Mouse (Mus musculus): ENCODE measurements around the gene Tns1. TPM values are rescaled to one million over a fixed set of nuclear protein-coding genes. Genes with fewer than 3 reads are reported as not detected.

Tns1 gene
- total RNA-seq, 2 experiments from 2014 or later, result 294 to 305 TPM

DNA sequence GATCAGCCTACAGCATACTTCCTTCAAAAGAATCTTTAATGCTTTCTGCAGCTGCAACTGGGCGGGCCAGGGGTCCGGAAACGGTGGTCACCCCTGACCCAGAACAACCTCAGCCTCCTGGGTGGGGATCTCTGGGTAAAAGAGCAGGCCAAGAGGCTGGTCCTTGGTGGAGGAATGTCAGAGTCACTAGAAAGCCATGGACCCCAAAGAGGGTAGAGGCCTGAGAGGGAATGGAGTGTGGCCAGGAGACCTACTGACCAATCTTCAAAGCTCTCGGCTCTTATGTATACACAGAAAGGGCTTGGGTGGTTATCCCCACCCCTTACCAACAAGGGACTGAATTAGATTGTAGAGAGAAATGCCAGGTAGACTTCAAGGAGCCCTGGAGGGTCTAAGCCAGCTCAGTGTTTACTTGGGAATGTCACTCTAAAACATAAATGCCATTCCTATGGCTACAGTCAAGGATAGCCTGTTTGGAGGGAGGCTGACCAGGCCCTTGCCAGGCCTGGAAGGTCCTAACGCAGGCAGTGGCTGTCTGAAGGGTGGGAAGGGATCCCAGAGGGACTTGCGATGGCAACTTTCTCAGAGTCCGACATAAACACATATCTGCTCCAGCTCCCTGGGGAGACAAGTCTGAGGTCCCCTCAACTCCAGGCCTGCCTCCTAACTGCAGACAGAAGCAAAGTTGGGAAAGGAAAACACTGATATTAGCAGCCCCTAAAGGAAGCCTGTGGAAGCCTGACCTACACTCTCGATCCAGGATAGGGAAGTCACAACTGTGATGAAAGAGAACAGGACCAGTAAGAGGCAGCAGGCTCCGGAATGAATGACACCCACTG is 92.3 kb downstream of the Tns1 start:
- peak; percentile 70 for DNase-seq

DNA sequence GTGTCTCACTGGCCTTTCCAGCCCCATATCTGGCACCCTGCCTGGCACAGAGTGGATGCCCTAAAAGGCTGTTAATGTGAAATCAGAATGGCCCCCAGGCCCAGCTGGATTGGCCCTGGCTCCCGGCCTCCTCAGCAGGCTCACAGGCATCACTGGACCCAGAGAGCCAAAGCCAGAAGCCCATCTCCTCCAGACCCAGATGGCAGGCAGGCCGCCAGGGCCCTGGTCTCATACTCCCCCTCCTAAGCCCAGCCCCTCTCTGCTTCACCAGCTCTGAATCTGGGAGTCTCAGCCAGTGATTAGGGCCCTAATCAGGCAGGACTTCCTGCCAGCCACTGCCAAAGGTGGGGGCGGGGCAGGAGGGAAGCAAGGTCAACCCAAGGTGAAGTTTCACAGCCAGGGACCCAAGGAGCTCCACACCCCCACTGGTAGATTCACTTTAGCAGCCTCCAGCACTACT is 93.3 kb downstream of the Tns1 start:
- peak; percentile 74 for DNase-seq
- TF ChIP-seq CTCF (IDR thresholded peaks at IDR 0.05), result no peak

More for the DNA sequence above, 92.3 kb downstream of the Tns1 start:
- H3K4me3 ChIP-seq, result peak overlapping the region; percentile 81
- intact Hi-C loops (cut with DNase I), result no loop called here
- TF ChIP-seq CTCF (IDR thresholded peaks at IDR 0.05), result no peak
- peak overlapping the region; percentile 86 for H3K27ac ChIP-seq

DNA sequence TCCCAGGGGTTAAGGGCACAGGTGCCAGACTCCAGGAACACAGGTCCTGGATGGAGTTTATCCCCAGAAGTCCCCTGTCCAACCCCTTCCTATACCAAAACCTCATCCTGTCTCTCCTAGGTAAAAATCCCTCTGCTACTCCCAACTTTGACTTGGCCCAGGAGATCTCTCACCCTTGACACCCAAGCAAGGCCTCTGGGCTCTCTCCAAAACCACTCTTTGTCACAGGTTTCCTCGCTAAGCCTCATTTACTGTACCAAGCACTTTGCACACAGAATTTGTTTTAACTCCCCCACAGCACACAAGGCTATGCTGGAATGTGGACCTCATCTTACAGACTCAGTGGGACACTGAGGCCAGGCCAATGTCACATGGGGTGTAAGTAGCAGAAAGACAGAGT is 94.0 kb downstream of the Tns1 start:
- TF ChIP-seq CTCF (IDR thresholded peaks at IDR 0.05), result no peak
- H3K4me3 ChIP-seq, result peak overlapping the region; percentile 81
- peak overlapping the region; percentile 86 for H3K27ac ChIP-seq
- intact Hi-C loops (cut with DNase I), result no loop called here
- DNase-seq, result no peak

More for the DNA sequence above, 93.3 kb downstream of the Tns1 start:
- H3K27ac ChIP-seq, result peak overlapping the region; percentile 86
- H3K4me3 ChIP-seq, result peak overlapping the region; percentile 81
- intact Hi-C loops (cut with DNase I), result no loop called here

DNA sequence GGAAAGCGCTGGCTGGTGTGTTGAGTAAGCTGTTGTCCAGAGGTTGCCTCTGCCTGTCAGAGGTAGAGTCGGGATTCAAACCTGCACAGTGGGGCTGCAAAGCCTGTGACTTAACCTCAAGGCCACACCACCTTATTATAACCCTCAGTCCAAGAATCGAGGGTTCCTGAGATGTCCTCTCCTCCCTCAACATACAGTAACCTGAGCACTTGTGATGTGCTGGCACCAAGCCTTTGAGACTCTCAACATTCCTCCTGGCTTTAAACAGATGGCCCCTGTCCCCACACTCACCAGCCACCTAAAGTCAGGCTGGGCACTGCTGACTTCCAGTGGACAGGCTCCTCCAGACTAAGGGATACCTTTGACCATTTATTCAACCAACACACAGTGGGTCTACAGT is 94.6 kb downstream of the Tns1 start:
- peak; percentile 17 for DNase-seq
- intact Hi-C loops (cut with DNase I), result no loop called here
- TF ChIP-seq CTCF (IDR thresholded peaks at IDR 0.05), result no peak
- H3K4me3 ChIP-seq, result peak overlapping the region; percentile 81
- peak overlapping the region; percentile 86 for H3K27ac ChIP-seq

DNA sequence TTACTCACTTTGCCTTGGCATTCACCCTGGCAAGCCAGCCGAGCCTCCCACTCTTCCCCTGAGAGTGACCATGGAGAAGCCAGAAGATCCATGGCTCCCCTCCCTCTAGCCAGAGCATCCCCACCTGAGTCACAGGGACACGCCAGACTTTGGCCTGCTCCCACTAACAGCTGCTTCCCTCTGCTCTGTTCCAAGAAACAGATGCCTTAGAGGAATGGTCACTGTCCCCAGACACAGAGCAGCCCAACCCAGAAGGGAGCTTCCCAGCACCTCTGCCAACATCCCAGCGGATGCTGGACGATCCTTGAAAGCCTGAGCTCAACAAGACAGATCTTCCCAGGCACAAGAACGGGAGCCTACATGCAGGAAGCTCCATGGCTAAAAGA is 95.4 kb downstream of the Tns1 start:
- intact Hi-C loops (cut with DNase I), result no loop called here
- TF ChIP-seq CTCF (IDR thresholded peaks at IDR 0.05), result no peak
- peak; percentile 82 for DNase-seq
- Histone ChIP-seq H3K27ac (peak overlapping the region; percentile 86), H3K4me3 (peak overlapping the region; percentile 81)

DNA sequence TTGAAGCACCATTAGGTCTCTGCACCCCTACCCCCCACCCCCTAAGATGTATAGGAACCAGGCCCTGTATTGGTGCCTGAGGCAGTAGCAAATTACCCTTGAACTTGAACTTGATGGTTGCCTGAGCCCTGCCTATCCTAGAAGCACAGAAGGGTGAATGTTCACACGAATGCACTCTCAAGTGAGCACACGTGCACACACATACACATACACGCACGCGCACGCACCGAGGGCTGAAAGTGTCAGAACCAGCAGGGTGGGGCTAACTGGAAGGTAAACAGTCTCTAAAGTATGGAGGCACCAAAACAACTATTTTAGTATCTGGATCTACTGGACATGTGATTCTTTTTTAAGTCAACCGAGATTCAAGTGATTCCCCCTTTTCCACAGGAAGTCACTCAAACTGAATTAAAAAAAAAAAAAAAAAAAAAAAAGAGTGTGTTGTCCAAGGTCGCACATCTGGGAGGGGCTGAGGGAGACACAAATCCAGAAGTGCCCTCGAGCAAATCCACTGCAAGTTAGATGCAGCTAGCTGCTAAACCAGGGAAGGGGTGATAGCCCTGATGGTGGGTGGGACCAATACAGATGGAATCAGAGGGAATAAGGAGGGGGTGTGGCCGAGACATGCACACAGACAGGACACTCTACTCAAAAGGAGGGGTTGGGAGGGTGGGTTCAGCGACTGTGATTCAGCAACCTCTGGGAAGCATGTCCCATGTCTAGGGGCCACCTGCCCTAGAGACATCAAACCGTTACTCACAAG is 96.0 kb downstream of the Tns1 start:
- DNase-seq, result peak; percentile 22
- Histone ChIP-seq H3K27ac (peak overlapping the region; percentile 86), H3K4me3 (peak overlapping the region; percentile 81)
- no peak for TF ChIP-seq CTCF (IDR thresholded peaks at IDR 0.05)
- intact Hi-C loops (cut with DNase I), result no loop called here

DNA sequence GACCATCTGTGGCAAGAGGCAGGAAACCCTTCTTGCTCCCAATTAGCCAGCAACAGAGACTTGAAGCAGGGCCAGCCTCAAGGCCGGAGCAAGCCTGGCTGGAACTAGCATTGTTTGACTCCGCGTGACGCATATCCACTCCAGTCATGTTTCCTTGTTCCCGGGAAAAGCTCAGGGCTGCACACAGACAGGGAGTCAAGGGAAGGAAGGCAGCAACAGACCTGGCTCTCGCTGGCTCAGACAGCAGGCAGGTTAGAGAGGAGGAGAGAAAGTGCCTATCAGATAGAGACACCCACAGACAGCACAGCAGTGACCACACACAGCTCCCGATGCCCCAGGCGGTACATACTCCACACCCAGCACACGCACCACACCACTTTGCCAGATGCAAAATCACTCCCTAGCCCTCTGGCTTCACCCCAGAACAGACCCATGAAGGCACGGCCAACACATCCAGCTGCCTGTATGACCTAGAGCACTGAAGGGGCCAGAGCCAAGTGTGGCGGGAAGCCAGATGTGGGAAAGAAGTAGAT is 96.6 kb downstream of the Tns1 start:
- Histone ChIP-seq H3K4me3 (peak overlapping the region; percentile 81), H3K27ac (peak overlapping the region; percentile 86)
- intact Hi-C loops (cut with DNase I), result no loop called here
- DNase-seq, result peak; percentile 77
- TF ChIP-seq CTCF (IDR thresholded peaks at IDR 0.05), result no peak

DNA sequence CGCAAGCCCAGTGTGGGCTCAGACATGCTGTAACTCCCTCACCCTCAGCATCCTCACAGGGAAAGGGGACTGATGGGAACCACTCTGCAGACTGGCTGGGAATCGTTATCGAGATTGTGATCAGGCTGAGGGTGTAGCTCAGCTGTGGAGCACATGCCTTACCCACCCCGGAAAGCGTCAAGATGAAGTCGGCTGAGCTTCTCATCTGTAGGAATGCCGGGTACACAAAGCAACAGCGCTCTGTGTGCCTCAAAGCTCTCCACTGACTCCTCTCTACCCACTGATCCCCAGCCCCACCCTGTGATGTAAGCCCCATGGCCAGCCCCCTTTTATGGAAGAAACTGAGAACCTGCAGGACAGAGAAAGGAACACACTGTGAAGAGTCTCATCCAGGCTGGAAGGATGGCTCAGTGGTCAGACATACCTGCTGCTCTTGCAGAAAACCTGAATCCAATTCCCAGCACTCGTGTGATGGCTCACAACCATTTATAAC is 97.5 kb downstream of the Tns1 start:
- TF ChIP-seq CTCF (IDR thresholded peaks at IDR 0.05), result no peak
- H3K4me3 ChIP-seq, result peak overlapping the region; percentile 81
- H3K27ac ChIP-seq, result peak overlapping the region; percentile 86
- intact Hi-C loops (cut with DNase I), result no loop called here
- DNase-seq, result peak; percentile 38

DNA sequence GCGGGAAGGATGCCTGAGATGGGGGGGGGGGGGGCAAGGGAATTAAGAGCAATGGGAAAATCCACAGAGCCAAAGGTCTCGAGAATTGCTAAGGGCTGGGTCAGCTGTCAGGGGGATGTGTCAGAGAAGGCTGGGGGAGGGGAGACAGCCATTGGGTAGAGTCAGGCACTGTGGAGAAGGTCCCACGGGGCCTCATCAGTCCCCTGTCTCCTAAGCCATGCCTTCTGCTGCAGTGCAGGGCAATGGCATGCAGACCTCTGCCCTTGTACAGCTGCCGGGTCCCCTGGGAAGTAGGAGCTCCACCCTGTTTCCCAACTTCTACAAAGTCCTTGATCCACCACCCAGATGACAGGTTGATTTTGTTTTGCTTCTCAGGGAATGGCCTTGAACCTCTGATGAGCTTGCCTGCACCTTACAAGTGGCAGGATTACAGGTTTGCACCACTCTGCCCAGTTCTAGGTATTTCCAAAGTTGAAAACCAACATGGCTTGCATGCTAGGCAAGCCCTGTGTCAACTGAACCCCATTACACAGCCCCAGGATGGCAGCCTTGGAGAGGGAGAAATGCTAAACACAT is 98.5 kb downstream of the Tns1 start:
- Histone ChIP-seq H3K27ac (peak overlapping the region; percentile 86), H3K4me3 (peak overlapping the region; percentile 81)
- DNase-seq, result peak; percentile 55
- intact Hi-C loops (cut with DNase I), result no loop called here
- no peak for TF ChIP-seq CTCF (IDR thresholded peaks at IDR 0.05)

DNA sequence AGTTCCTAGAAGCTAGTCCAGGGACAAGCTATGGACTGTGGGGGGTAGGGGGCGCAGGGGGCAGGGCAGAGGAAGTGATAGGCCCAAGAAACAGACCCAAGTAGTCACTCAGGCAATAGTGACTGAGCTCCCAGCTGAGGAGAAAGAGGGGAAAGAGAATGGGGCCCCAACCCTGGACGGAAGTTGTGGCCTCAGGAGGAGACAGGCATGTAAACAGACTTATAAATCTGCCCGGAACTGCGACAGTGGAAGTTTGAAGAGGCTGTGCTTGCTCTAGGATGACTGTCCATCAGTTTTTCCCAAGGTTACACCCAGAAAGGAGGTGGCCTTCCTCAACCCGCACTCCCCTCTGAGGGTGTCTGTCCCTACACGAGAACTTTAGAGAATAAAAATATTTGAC is 99.0 kb downstream of the Tns1 start:
- DNase-seq, result peak; percentile 19
- Histone ChIP-seq H3K4me3 (peak overlapping the region; percentile 35), H3K27ac (peak overlapping the region; percentile 72)
- no peak for TF ChIP-seq CTCF (IDR thresholded peaks at IDR 0.05)
- intact Hi-C loops (cut with DNase I), result no loop called here

DNA sequence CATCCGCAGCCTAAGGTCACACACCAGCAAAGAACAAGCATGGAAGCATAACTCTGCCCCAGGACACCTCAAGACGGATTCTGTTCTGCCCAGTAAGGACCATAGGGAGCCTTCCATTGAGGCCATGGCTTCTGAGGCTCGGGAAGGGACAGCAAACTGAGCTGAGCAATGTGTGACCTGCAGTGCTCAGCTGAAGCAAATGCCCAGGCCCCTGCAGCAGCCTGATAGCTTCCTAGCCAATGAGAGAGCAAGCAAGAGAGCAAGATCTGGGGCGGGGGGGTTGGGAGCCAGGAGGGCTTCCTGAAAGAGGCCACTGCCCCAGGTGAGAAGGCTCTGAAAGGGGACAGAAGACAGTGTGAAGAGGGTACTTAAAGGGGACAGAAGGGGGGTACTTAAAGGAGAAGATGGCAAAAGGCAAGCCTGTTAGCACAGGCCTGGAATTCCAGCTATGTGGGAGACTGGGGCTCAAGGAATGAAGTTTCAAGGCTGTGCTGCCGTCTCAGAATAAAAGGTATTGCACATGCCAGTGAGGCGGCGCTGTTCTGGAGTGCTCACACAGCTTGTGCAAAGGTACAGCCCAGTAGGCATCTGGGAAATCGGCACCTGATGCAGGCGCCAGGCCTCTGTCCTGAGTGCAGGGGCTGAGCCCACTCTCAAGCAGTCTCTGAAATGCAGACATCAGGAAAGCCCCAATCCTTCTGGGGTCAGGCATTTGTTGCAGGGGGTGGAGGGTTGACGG is 99.6 kb downstream of the Tns1 start:
- intact Hi-C loops (cut with DNase I), result no loop called here
- Histone ChIP-seq H3K4me3 (peak overlapping the region; percentile 35), H3K27ac (peak overlapping the region; percentile 72)
- peak; percentile 22 for DNase-seq
- no peak for TF ChIP-seq CTCF (IDR thresholded peaks at IDR 0.05)

DNA sequence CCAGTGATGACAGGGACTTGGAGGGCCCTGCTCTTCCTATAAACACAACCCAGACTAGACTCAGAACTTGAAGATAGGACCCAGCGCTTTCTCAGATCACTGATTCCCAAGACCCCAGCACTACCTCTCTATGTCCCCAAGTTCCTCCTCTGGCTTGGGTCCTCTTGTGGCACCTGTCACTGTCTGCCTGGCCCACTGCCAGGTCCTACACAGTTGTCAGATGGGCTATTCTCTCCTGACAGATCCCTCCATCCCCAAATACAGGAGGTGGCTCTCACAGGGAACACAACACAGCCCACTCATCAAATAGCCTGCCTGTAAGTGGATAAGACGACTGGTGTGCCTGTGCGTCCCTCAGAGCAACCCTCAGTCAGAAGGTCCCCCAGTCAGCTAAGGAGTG is 101.3 kb downstream of the Tns1 start:
- intact Hi-C loops (cut with DNase I), result no loop called here
- peak overlapping the region; percentile 72 for H3K27ac ChIP-seq
- peak; percentile 34 for DNase-seq
- H3K4me3 ChIP-seq, result peak overlapping the region; percentile 19
- TF ChIP-seq CTCF (IDR thresholded peaks at IDR 0.05), result no peak
